Mouse (Mus musculus) lung, postnatal 4 days (tissue): ENCODE measurements around the gene 1500009L16Rik.

Experiments
- DNase-seq, 2 experiments: peaks; one replicate each; pipeline ENCODE4 v3.0.0; 2021

Gene 1500009L16Rik

DNA sequence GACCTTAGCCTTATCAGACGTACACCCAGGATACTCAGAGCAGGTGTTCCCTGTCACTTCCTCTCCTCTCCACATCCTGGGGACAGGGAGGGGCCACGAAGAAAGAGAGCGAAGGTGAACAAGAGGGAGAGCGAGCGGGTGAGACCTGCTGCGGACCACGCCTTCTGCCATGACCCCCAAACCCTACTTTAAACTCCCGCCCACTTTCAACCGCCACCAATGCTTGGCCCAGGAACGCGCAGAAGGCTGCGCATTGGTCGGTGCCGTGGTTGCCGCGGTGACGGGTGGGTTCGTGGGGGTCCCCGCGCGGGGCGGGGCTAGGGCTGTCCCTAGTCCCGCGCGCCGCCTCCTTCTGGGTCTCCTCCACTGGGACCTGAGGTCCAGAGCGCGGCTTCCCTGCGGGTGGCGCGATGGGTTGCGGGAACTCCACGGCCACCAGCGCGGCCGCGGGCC, at the start of gene 1500009L16Rik:
Gene 1500009L16Rik, plus strand, starts transcription at position 287 of the 453 bp plus-strand sequence.
- peak; percentile 78 to 89 for DNase-seq

DNA sequence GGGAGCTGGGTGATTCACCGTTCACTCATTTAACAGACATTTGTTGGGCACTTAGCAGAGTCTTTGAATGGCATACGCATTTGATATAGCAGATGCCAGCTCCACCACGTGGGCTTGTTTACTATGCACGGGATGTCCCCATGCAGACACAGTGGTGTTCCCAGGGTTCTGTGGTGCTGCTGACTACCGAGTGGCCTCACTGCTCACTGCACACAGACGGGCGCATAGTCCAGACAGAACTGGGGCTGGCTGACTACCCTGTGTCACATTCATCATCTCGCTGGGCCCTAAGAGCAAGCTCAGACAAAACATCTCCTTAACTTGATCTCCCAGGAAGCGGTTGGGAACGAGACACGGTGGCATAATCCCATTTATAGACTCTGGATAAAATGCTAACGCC, 41.3 kb upstream of the 1500009L16Rik start:
- DNase-seq, result no peak

DNA sequence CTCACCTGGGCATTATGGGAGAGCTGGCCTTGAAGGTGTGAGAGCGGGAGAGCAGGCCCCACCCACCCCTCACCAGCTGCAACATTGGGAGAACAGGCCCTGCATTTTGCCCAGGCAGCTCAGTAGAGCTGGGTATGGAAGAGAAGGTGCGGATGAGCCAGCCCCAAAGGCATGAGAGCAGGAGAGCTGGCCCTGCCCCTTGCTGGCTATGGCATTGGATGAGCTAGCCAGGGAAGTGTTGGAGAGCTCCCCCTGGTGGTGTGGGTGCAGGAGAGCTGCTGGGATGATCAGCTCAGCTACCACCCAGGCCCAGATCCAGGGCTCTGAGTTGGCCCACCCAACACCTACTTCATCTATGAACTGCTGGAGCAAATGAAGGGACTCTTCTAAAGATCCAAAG, 34.5 kb upstream of the 1500009L16Rik start:
- no peak for DNase-seq

DNA sequence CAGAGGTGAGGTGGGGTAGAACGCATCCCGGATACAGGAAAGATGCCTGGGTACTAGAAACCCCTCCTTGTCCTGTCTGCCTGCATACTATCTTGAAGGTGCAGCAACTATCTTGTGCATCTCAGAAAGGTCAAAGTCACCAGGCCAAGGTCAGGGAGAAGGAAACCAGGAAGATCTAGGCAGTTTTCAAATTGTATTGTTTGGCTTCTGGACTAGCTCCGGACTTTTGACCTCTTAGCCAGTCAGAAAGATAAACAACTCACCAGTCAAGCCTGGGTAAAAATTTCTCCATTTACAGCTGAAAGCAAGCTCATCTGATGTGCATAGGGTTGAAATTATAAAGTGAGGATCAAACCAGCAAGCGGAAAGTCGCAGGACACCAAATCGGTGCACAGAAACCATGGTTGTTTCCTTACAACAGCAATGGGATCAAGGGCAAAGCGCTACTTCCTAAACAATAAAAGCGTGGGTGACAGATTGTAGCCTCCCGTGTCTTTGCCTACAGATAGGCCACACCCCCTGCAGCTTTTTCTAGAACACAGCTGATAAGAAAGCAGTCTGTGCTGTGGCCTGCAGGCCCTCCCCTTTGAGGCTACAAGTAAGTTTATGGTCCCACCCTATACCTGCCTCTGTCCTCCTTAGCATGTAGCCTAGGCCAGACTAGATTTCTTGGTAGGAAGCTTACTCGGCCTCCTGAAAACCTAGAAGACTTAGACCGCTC, 30.3 kb upstream of the 1500009L16Rik start:
- no peak for DNase-seq

DNA sequence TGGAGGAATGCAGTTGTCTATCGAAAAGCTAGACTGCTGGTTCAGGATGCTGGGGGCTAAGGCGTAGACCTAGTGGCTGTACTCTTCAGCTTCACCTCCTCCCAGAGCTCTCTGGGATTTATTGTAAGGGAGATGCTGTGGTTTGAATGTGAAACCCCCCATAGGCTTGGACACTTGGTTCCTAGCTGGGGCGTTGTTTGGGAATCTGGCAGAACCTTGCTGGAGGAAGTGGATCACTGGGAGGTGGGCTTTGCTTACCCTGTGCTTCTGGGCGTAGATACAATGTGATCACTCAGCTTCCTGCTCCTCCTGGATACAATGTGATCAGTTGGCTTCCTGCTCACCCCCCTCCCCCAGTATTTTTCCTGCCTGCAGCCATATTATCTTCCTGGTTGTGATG, 26.4 kb upstream of the 1500009L16Rik start:
- DNase-seq, result no peak

DNA sequence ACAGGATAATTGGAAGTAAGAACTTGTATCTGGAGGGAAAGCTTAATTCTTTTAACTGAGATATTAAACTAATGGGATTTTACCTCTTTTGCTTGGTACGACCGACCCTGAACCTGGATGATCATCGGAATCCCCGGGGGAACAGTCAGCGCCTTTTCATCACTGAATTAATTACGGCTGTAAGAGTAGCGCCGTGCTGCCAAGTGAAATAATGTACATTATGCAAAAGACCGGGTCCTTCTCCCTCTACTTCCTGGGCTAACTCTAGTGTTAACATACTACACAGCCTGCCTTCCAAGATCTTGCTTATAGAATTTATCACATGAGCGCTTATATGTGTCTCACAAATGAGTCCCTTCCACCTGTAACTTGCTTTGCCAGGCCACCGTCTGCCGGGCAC, 16.0 kb upstream of the 1500009L16Rik start:
- no peak for DNase-seq

DNA sequence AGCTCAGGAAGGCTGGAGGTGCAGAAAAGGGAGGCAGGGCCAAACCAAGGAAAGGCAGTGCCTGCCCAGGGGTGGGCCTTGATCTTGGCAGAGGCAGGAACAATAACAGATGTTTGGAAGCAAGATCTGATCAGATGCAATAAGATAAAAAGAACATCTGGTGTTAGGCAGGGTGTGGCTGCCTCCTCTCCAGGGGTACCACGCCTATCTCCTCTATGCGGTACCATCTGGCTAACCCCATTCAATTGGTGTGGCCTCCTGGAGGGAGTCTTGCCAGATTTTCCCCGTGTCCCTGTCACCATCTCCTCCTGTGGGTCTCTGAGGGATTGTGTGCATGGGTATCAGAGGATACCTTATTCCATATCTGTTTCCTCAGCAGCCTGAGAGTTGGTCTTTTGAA, 12.7 kb upstream of the 1500009L16Rik start:
- no peak for DNase-seq

DNA sequence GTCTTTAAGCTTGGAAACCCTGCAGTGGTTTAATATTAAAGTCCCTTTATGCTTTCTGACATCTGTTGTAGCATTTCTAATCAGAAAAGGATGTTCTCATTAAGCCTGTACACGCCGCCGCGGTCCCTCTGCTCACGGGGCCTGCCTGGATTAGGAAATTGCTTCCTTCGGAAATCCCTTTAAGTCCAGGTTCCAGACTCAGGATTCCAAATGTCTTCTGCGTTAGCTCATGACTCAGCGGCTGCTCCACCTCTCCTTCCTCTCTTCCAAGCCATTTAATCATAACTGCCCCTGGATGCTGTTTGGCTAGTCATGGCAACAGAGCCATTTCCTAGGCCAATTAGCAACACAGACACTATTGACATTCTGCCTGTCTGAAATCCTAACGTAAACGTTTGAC, 10.9 kb upstream of the 1500009L16Rik start:
- DNase-seq, result no peak

DNA sequence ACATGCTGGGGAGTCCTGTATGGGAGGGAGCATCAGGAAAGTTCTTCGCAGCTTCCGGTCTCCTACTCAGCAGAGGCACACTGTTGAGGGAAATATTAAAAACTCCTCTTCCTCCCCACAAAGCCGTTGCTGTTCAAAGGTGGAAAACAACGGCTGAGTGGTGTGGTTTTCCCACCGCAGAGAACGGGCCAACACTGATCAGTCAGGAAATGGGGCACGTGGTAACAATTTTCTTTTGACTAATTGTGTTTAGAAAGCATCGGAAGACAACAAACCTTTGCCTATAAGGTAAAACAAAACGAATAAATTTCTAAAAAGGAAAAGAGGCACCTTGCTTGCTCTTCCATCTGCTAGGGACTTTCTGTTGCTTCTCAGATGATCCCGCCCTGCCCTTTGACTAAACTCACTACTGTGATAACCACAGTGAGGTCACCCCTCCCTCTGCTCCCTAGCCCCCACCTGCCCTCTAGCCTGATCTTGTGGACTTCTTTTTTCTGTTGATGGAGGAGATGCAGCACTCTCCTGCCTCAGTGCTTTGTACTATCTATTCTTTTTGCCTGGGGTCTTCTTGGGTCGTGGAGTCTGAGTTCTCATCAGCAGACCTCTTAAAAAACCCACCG, 3.7 kb upstream of the 1500009L16Rik start:
- no peak for DNase-seq

DNA sequence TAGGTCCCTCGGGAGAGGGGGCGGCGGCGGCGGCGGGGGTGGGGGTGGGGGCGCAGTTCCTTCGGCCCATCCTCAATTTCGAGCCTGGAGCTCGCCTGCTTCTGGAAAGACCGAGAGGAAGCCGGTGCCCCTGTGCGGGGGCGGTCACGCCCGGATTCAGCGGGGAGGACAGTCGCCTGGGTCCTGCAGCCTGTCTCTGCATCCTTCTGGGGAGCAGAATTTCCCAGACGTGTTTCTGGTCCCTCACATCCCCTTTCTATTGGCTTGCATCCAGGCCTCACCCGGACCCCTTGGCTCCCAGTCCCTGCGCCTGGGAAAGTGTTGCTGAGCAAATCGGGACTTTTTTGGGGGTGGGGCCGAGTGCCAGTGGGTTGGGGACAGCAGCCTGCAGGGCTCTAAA, 390 bp downstream of the 1500009L16Rik start:
- peak; percentile 47 to 55 for DNase-seq

DNA sequence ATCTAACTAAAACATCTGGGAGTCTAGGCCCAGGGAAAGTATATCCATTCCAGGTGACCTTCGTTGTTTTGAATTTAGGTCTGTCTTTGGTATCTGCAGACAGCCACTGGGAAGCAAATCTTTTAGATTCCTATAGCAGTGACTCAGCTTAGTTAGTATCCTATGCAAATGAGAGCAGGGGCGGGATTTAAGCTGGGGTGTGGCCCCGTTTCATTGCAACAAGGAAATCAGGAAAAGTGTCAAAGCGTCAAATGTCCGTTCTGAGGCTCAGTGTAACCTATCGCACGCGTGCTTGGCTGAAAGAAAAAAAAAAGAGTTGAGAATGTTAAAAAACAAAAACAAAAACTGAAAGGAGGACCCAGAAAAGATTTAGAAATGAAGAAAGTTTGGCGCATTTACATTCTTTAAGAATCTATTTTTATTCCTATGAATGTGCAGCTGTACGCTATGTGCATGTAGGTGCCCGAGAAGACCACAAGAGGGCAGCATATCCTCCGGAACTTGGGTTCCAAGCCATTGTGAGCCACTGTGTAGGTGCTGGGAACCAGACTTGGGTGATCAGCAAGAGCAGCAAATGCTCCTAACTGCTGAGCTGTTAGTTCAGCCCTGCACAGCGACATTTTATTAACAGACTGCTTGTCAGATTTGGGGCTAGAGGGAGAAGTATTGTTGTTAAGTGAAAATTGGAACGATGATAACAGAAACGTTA, 1.8 kb downstream of the 1500009L16Rik start:
- DNase-seq, result no peak

DNA sequence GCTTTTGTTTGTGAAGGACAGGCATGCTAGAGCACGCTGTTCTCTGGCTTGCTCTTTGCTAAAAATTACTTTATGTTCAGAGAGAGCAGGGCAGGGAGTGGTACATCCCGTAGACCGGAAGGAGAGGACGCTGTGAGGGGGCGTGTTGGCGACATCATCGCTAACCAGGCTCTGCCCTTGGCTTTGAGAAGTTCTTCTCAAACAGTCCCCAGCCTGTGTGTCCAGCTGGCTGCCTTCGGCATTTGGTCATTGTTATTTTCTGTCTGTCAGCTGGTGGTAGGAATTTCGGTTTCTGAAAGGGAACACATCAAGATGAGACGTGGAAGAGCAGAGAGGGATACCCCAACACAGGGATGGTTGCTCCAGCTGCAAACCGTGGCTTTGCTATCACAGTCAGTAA, 3.5 kb downstream of the 1500009L16Rik start:
- peak; percentile 66 to 85 for DNase-seq

DNA sequence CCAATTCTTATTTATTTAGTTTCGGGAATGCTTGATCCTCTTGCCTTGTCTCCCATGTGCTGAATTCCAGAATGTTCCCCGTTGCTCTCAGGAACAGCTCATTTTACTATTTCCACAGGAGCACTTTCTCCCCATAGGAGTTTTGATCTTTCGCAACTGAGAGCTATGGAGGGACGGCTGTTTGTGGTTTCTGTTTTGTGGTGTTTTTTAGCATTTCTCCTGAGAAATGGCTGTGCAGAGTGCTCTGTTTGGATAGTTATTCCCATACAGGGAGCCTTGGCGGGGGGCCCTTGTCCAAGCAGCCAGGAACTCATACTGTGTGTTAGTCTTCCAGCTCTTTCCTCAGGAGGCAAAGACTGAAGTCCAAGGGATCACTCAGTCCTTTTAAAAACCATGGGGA, 5.2 kb downstream of the 1500009L16Rik start:
- no peak for DNase-seq

DNA sequence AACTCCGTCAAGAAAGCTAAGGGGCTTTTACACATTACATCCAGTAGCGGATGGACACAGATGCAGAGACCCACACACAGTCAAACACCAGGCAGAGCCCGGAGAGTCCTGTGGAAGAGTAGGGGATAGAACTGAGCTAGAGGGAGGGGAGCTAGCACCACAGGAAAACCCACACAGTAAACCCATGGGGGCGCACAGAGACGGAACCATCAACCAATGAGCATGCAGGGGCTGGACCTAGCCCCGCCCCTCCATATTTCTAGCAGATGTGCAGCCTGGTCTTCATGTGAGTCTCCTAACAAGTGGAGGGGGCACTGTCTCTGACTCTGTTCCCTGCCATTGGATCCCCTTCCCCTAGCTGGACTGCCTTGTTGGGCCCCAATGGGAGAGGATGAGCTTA, 5.9 kb downstream of the 1500009L16Rik start:
- DNase-seq, result no peak

DNA sequence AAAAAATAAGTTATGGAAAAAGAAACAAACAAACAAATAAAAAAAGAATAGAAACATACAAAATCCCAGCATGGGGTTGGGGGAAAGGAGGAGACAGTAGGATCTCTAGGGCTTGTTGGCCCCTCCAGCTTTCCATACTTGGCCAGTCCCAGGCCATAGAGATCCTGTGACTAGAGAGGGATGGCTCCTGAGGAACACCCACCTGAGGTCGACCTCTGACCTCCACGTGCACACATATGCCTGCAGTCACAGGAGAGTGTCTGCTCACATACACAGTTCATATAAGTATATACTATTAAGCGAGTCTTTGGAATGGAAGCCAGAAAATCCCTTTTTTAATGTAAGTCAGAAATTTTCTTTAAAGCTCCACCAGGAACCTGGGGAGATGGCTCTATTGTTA, 6.4 kb downstream of the 1500009L16Rik start:
- DNase-seq, result no peak

DNA sequence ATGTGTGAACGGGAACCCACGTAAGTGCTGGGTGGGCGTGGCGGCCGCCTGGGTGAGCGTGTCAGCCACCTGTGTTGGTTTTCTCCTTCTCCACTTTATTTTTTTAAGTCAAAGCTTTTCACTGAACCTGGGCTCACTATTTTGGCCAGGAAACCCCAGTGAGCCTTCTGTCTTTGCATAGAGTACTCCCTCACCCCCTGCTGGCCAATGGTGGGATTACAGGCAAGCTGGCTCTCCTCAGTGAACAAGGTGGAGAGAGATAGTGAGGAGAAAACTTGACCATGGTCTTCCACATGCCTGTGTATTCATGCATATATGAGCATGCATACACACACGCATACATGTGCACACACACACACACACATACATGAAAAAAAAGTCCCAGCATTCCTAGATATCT, 6.8 kb downstream of the 1500009L16Rik start:
- peak; percentile 71 to 88 for DNase-seq

DNA sequence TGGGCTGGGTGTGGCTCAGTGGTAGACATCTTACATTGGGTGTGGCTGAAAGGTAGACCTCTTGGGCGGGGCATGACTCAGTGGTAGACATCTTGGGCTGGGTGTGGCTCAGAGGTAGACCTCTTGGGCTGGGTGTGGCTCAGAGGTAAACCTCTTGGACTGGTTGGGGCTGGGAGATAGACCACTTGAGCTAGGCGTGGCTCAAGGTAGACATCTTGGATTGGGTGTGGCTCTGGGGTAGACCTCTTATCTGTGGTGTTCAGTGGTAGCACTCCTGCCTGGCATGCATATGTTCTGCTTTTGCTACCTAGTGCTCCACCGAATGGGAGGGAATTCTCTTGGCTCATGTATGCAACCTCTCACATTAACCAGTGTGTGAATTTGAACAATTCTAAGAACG, 11.1 kb downstream of the 1500009L16Rik start:
- no peak for DNase-seq

DNA sequence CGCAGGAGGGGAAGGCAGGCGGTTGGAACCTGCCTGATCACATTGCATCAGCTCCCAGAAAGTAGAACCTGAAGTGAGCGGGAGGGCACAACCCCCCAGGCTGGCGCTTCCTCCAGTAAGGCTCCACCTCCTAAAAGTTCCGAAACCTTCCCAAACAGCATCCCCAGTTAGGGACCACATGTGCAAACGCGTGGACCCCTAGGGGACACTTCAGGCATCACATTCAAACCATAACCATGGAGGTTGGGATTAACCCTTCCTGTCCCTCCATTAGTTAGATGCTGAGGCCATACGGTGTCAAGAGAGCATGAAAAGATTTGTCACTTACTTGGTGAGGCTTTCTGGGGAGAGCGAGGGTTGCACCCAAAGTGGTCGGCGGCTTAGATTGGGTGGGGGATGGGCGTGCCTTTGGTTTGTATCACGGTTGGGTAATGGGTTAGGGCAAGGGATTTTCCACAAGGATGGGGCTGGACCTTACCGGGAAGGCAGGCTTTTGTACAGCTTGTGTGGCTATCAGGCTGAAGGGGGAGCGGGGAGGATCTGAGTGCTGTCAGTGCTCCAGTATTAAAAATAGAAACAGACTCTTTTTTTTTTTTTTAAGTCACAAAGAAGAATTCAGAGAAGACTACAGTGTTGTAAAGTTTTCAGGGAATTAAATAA, 16.5 kb downstream of the 1500009L16Rik start:
- peak in 1 of 2 experiments; percentile 31 for DNase-seq

DNA sequence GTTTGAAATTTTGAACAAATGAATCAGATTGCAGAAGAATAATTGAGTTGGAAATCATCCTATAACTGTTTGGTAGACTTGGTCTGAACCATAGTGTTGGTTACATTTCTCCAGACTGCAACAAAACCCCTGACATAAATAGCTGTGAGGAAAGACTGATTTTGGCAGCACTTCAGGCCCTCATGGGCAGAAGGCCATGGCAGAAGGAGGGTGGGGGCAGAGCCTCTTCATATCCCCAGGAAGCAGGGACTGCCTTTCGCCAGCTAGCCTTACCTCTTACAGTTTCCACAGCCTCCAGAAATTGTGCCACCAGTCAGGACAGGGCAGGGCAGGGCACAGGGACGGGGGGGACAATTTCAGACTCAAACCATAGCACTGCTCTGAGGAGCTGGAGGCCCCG, 22.0 kb downstream of the 1500009L16Rik start:
- peak; percentile 54 to 78 for DNase-seq

DNA sequence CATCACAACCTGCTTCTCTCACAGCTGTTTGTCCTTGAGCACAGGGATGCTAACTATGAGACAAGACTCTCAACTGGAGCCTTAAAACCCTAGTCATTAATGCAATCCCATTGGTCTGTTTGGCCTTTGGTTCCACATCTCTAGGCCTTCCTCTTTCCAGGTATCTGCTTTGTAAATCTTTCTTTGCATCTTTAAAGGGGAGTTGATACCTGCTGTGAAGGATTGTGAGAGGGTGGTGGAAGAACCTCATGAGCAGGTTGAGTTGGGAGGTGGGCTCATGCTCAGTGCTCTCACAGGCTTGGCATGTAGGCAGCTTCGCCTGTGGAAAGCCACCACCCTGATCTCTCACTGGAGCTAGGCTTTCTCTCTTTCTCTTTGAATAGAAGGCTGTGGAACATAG, 30.4 kb downstream of the 1500009L16Rik start:
- DNase-seq, result no peak

DNA sequence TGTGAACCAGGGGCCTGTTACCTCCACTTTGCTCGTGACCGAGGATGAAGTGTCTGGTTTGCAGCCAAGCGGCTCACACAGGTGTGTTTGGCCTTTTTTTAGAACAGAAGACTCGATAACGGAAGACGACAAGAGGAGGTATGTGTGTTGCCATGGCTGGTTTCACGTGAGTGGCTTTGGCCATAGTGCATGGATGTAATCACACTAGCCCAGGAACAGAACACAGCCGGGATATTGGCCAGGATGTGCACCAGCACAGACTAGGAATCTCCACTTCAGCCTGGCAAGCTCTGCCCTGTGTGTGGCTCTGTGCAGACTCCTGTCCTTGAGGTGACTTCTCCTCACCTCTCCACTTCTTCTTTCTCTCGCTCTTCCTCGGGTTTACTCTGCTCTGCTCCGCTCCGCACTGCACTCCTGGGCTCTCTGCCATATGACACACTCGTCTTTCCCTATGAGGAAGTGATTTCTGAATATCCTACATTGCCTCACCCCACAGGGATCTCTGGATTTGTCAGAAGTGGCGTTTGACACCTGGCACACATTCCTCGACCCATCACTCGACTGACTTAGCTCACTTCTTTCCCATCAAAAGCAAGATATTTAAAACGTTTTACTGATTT, 34.8 kb downstream of the 1500009L16Rik start:
- no peak for DNase-seq

DNA sequence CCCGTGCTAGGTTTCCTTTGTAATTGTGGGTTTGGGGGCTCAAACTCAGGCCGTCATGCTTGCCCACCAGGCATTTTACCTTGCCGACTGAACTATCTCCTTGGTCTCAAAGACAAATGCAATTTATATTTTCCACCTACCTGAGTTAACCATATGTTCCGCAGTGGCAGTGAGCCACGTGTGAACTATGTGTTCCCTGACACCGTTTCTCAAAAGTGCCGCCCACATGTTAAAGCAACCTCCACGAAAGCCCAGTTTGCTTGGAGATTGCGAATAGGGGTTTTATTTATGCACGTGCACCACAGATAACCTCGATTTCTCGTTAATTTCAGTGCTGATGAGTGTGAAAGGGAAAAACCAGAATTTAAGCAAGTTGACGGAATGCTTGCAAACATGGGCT, 36.1 kb downstream of the 1500009L16Rik start:
- DNase-seq, result no peak

DNA sequence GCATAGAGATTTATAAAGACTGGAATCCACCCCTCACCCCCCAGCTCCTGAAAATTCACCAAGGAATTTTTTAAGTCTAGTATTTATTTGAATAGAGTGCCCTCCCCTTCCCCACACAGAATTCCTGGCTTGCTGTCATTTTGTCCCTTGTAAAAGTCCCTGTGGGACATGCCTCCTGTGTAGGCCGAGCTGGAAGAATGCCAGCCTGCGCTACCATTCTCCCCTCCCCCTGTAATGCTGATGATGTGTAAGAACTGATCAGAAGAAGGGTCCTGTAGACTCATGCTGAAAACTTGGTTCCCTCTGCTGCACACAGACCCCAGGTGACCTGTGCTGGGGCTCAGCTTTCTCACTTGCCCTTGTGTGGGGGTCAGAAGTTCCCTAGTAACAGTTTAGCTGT, 37.9 kb downstream of the 1500009L16Rik start:
- no peak for DNase-seq
